Mouse (Mus musculus) embryonic facial prominence, embryonic 10.5 days (tissue): ENCODE results near the gene Inpp4b. TPM values are rescaled to one million over a fixed set of nuclear protein-coding genes. Genes with fewer than 3 reads are reported as not detected.

Experiments
- DNase-seq: peaks from one replicate; pipeline ENCODE4 v3.0.0-alpha.2; 2017; ENCODE audit warnings: low spot score
- H3K27ac ChIP-seq: fragments of 300-500 bp; sonication (generic); replicated peaks from 2 replicates; pipeline ENCODE4 v1.5.1; 2016; ENCODE audit warnings: mild to moderate bottlenecking
- H3K27me3 ChIP-seq: fragments of 300-500 bp; sonication (generic); replicated peaks from 2 replicates; pipeline ENCODE4 v1.6.1; 2016; ENCODE audit warnings: low read depth, mild to moderate bottlenecking; ENCODE audit not compliant: poor library complexity, severe bottlenecking
- H3K36me3 ChIP-seq: fragments of 300-500 bp; sonication (generic); replicated peaks from 2 replicates; pipeline ENCODE4 v1.6.1; 2016; ENCODE audit warnings: mild to moderate bottlenecking, moderate library complexity
- H3K4me1 ChIP-seq: fragments of 300-500 bp; sonication (generic); 2 replicates; pipeline ENCODE4 v1.6.1; 2016
- H3K4me3 ChIP-seq: fragments of 300-500 bp; sonication (generic); 2 replicates; pipeline ENCODE4 v1.5.1; 2016; ENCODE audit warnings: mild to moderate bottlenecking, moderate library complexity
- H3K9me3 ChIP-seq: fragments of 300-500 bp; sonication (generic); 2 replicates; pipeline ENCODE4 v1.6.1; 2016; ENCODE audit warnings: mild to moderate bottlenecking
- WGBS: fragments of 180-500 bp; shearing (Covaris S2); methylation state at CpG from one replicate; pipeline ENCODE4 v1.1.7; 2016; 5-methylcytosine and 5-hydroxymethylcytosine counted together
- polyA plus RNA-seq: library from polyadenylated mRNA; unstranded; fragments of >200 nt; fragmentation: Nextera tagmentation; extraction: Ambion mirVana; gene quantifications from 2 replicates; pipeline ENCODE4 v1.2.1, GENCODE M21; 2016

Inpp4b gene
- polyA plus RNA-seq, 1 experiment from 2014 or later = 12.4 TPM

DNA sequence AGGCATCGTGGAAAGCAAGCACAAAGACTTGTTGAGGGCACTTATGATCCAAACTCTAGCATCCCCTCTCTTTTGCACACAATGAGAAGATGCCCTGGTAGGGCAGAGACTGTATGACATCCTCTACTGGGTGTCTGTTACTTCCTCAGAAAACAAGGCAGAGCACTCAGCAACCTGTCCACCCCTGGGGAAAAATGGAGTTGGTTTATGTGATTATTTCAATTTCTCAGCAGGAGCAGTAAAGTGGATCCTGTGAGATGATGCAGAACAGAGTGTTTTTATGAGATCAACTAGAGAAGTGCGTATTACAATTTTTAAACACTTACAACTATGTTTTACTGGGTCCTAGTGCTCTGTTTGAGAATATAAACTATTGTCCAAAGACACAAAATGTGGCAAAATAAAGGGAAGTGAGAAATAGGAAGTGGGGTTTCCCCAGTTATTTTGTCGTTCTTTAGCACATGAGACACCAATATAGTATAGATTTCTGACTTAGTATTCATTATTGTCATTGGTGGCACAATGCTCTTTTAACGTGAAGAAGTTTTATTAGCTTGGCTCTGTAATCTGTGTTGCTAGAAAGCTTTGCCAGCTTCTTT is 32.6 kb downstream of the Inpp4b start:
- Histone ChIP-seq H3K9me3 (no peaks in the 10 kb centered on the region), H3K27me3 (no peaks in the 10 kb centered on the region), H3K4me1 (no peaks in the 10 kb centered on the region), H3K36me3 (no peaks in the 10 kb centered on the region), H3K4me3 (no peak overlapping the region), H3K27ac (no peak overlapping the region)
- WGBS = 89% methylated on average over 4 of the region's 4 CpGs
- DNase-seq = no peak

DNA sequence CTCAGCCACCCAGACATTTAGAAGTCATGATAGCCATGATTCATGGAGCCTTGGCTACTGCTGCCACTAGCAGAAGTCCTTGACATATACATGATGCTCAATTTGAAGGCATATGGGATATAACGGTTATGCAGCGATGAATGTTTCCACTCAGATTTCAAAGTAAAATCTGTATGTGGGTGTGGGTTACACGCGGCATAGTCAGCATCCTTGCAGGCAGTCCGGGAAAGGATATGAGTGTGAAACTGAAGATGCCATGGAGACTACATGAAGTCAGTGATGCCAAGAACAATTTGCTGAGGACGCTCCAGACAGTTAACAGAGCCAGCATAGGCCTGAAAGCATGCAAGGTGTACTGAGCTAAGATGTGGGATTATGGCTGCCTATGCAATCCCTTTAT is 46.6 kb downstream of the Inpp4b start:
- Histone ChIP-seq H3K9me3 (no peaks in the 10 kb centered on the region), H3K27me3 (no peaks in the 10 kb centered on the region), H3K27ac (no peak overlapping the region), H3K4me1 (no peaks in the 10 kb centered on the region), H3K4me3 (no peak overlapping the region), H3K36me3 (no peaks in the 10 kb centered on the region)
- no peak for DNase-seq
- WGBS = 93% methylated on average over 6 of the region's 6 CpGs

DNA sequence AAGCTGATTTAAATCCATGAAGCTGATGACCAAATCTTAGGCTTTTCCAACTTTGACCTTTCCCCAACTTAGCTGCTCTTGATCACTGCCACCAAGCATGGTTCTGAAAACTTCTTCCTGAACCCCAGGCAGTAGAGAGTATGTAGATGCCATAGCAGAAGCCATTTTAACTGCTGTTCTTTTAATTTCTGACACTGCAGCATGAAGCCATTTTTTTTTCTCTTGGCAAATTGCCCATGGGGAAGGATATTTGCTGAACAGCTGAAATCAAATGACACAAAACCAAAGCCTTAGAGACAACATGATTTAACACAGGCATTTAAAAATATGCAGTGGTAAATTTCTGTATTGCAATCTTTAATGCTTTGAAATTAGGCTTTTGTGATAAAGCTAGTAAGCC is 56.7 kb downstream of the Inpp4b start:
- H3K27me3 ChIP-seq = no peaks in the 10 kb centered on the region
- H3K27ac ChIP-seq = no peak overlapping the region
- DNase-seq = no peak
- H3K4me3 ChIP-seq = no peak overlapping the region
- no peaks in the 10 kb centered on the region for H3K4me1 ChIP-seq
- H3K9me3 ChIP-seq = no peaks in the 10 kb centered on the region
- H3K36me3 ChIP-seq = no peaks in the 10 kb centered on the region

- Histone ChIP-seq H3K27me3 (no peaks in the 10 kb centered on the region), H3K4me1 (no peaks in the 10 kb centered on the region), H3K4me3 (no peak overlapping the region), H3K36me3 (no peaks in the 10 kb centered on the region), H3K27ac (no peak overlapping the region), H3K9me3 (no peaks in the 10 kb centered on the region)
- no peak for DNase-seq
- 87% methylated on average over 4 of the region's 4 CpGs for WGBS
Observed at GRCm38 (mm10) chr8:81399501-81399900, 57.1 kb downstream of the Inpp4b start.

DNA sequence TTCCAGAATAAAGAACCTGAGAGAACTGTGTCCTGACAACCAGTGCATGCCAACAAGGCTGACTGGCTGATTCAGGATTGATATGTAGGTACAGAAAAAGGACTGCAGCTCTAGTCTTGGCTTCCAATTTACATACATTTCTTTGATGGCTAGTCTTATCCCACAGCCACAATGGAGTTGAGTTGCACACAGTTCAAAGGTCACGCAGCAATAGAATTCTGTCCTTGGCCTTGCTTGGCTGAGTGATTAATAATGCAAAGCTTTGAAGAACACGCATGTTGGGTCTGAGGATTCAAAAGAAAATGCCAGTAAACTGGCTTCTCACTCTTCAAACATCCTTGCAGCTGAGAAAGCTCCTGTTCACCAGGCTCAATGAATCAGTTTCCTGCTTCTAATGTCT is 70.4 kb downstream of the Inpp4b start:
- Histone ChIP-seq H3K27me3 (no peaks in the 10 kb centered on the region), H3K9me3 (no peaks in the 10 kb centered on the region), H3K4me1 (no peaks in the 10 kb centered on the region), H3K27ac (no peak overlapping the region), H3K36me3 (no peaks in the 10 kb centered on the region), H3K4me3 (no peak overlapping the region)
- no peak for DNase-seq
- 87% methylated on average over 2 of the region's 2 CpGs for WGBS

- Histone ChIP-seq H3K36me3 (no peaks in the 10 kb centered on the region), H3K4me3 (no peak overlapping the region), H3K9me3 (no peaks in the 10 kb centered on the region), H3K4me1 (no peaks in the 10 kb centered on the region), H3K27me3 (no peaks in the 10 kb centered on the region), H3K27ac (no peak overlapping the region)
- 95% methylated on average over 3 of the region's 3 CpGs for WGBS
- DNase-seq = no peak
Observed at GRCm38 (mm10) chr8:81443957-81444356, 101.6 kb downstream of the Inpp4b start.

GRCm38 (mm10) chr8:81449798-81450197 is 107.4 kb downstream of the Inpp4b start:
- Histone ChIP-seq H3K9me3 (no peaks in the 10 kb centered on the region), H3K27me3 (no peaks in the 10 kb centered on the region), H3K4me3 (no peak overlapping the region), H3K36me3 (no peaks in the 10 kb centered on the region), H3K27ac (no peak overlapping the region), H3K4me1 (peaks cover 9% of the 10 kb centered on the region)
- WGBS = 83% methylated on average over 2 of the region's 2 CpGs
- no peak for DNase-seq

GRCm38 (mm10) chr8:81452082-81452481 is 109.7 kb downstream of the Inpp4b start:
- peak; percentile 24 for DNase-seq
- Histone ChIP-seq H3K4me3 (no peak overlapping the region), H3K36me3 (no peaks in the 10 kb centered on the region), H3K27me3 (no peaks in the 10 kb centered on the region), H3K27ac (peak overlapping the region; percentile 44; the same call in 1 of the 2 replicates), H3K9me3 (no peaks in the 10 kb centered on the region), H3K4me1 (peaks cover 9% of the 10 kb centered on the region)
- WGBS = 28% methylated on average over 6 of the region's 6 CpGs

GRCm38 (mm10) chr8:81454830-81455229 is 112.5 kb downstream of the Inpp4b start:
- 77% methylated on average over 2 of the region's 2 CpGs for WGBS

GRCm38 (mm10) chr8:81463762-81464161 is 121.4 kb downstream of the Inpp4b start:
- Histone ChIP-seq H3K27ac (no peak overlapping the region), H3K4me3 (no peak overlapping the region), H3K27me3 (no peaks in the 10 kb centered on the region), H3K4me1 (no peaks in the 10 kb centered on the region), H3K36me3 (no peaks in the 10 kb centered on the region), H3K9me3 (no peaks in the 10 kb centered on the region)
- WGBS = 81% methylated on average over 3 of the region's 3 CpGs
- no peak for DNase-seq

More at GRCm38 (mm10) chr8:81454830-81455229, 112.5 kb downstream of the Inpp4b start:
- no peaks in the 10 kb centered on the region for H3K9me3 ChIP-seq
- H3K27ac ChIP-seq = no peak overlapping the region
- H3K27me3 ChIP-seq = no peaks in the 10 kb centered on the region
- H3K36me3 ChIP-seq = no peaks in the 10 kb centered on the region
- no peak overlapping the region for H3K4me3 ChIP-seq
- DNase-seq = no peak
- H3K4me1 ChIP-seq = peaks cover 9% of the 10 kb centered on the region

DNA sequence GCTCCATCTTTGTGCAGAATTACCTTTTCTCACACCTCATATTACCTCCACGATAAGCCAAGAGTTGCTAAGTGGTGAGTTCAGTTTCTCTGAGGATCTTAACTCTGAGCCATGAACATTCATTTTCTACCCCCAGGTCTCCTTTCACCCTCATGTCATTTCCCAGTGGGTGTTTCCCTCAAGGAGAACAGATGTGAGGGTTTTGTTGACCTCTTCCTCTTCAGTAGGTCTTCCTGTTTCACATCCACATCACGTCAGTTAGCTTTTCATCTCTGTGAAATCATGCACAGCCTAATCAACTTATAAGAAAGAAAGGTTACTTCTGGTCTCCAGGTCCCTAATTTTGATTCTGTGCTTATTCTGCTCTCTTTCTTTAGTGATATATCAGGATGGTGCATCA is 124.4 kb downstream of the Inpp4b start:
- Histone ChIP-seq H3K9me3 (no peaks in the 10 kb centered on the region), H3K4me1 (no peaks in the 10 kb centered on the region), H3K27ac (no peak overlapping the region), H3K36me3 (no peaks in the 10 kb centered on the region), H3K4me3 (no peak overlapping the region), H3K27me3 (no peaks in the 10 kb centered on the region)
- 73% methylated on average over 2 of the region's 2 CpGs for WGBS
- DNase-seq = no peak

- no peaks in the 10 kb centered on the region for H3K4me1 ChIP-seq
- no peaks in the 10 kb centered on the region for H3K27me3 ChIP-seq
- DNase-seq = no peak
- WGBS = 38% methylated on average over 3 of the region's 3 CpGs
- no peaks in the 10 kb centered on the region for H3K36me3 ChIP-seq
- no peaks in the 10 kb centered on the region for H3K9me3 ChIP-seq
- no peak overlapping the region for H3K27ac ChIP-seq
- no peak overlapping the region for H3K4me3 ChIP-seq
Observed at GRCm38 (mm10) chr8:81478674-81479073, 136.3 kb downstream of the Inpp4b start.

DNA sequence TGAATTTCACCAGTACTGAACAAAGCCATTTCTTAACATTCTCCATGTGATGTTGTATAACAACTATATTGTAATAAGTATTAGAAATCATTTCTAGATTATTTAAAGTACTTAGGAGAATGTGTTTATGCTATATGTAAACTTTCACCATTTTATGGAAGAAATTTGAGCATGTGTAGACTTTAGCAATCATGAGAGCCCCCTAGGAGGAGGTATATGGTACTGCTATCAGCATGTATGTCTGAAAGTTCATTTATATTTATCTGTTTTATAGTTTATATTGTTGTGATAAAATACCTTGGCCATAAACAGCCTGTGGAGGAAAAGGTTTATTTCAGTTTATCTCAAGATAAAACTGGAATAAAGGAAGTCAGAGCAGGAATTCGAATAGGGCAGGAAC is 141.5 kb downstream of the Inpp4b start:
- 82% methylated on average over 1 of the region's 1 CpGs for WGBS
- no peak for DNase-seq
- H3K27me3 ChIP-seq = no peaks in the 10 kb centered on the region
- H3K4me3 ChIP-seq = no peak overlapping the region
- H3K9me3 ChIP-seq = no peaks in the 10 kb centered on the region
- no peak overlapping the region for H3K27ac ChIP-seq
- no peaks in the 10 kb centered on the region for H3K36me3 ChIP-seq
- H3K4me1 ChIP-seq = no peaks in the 10 kb centered on the region

DNA sequence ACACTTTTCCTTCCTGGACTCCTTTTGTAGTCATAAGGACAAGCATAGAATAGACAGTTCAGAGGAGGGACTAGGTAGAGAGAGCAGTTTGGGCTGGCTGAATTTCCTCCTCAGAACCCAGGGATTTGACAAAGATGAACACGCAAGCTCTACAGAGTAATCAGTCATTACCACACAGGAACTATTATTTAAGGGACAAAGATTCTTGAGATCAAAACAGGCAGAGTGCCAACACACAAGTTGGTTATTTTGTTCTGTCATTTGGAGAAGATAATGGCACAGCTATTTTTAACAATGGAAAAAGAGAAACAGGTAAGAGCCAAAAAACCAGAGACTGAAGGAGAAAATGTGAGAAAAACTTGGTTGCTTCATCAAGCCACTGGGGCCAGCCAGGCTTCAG is 143.3 kb downstream of the Inpp4b start:
- no peaks in the 10 kb centered on the region for H3K36me3 ChIP-seq
- no peak for DNase-seq
- no peaks in the 10 kb centered on the region for H3K4me1 ChIP-seq
- no peaks in the 10 kb centered on the region for H3K9me3 ChIP-seq
- WGBS = 90% methylated on average over 1 of the region's 1 CpGs
- no peak overlapping the region for H3K4me3 ChIP-seq
- no peaks in the 10 kb centered on the region for H3K27me3 ChIP-seq
- H3K27ac ChIP-seq = no peak overlapping the region
